Mouse (Mus musculus) liver, postnatal 0 days (tissue): ENCODE results near the gene Atmin. TPM values are rescaled to one million over a fixed set of nuclear protein-coding genes. Genes with fewer than 3 reads are reported as not detected.

ENCODE experiments used
- ATAC-seq: fragments of 200-750 bp; cut with Nextera tagmentation; 2 replicates; pipeline ENCODE4 v1.8.0; 2017; ENCODE audit warnings: mild to moderate bottlenecking, moderate library complexity
- DNase-seq: peaks from one replicate; pipeline ENCODE4 v3.0.0-alpha.2; 2016
- H3K27ac ChIP-seq: fragments of 300-500 bp; sonication (generic); 2 replicates; pipeline ENCODE4 v1.5.1; 2014; ENCODE audit warnings: antibody characterized with exemption, moderate library complexity, mild to moderate bottlenecking, low read depth
- H3K27me3 ChIP-seq: fragments of 300-500 bp; sonication (generic); 2 replicates; pipeline ENCODE4 v1.6.1; 2014; ENCODE audit warnings: low read length, control low read depth, mixed read lengths; ENCODE audit not compliant: insufficient read depth
- H3K36me3 ChIP-seq: fragments of 300-500 bp; sonication (generic); replicated peaks from 2 replicates; pipeline ENCODE4 v1.6.1; 2014; ENCODE audit warnings: mild to moderate bottlenecking, control low read depth, low read length, moderate library complexity, mixed read lengths; ENCODE audit not compliant: insufficient read depth
- H3K4me1 ChIP-seq: fragments of 300-500 bp; sonication (generic); 2 replicates; pipeline ENCODE4 v1.6.1; 2014; ENCODE audit warnings: antibody characterized with exemption, mild to moderate bottlenecking, control low read depth; ENCODE audit not compliant: insufficient read depth
- H3K4me2 ChIP-seq: fragments of 300-500 bp; sonication (generic); 2 replicates; pipeline ENCODE4 v1.6.1; 2014; ENCODE audit warnings: low read depth, mild to moderate bottlenecking, low read length, moderate library complexity, mixed read lengths
- H3K4me3 ChIP-seq: fragments of 300-500 bp; sonication (generic); 2 replicates; pipeline ENCODE4 v1.5.1; 2014; ENCODE audit warnings: low read depth, low read length
- H3K9ac ChIP-seq: fragments of 300-500 bp; sonication (generic); replicated peaks from 2 replicates; pipeline ENCODE4 v1.6.1; 2014; ENCODE audit warnings: mild to moderate bottlenecking, moderate library complexity
- H3K9me3 ChIP-seq: fragments of 300-500 bp; sonication (generic); 2 replicates; pipeline ENCODE4 v1.6.1; 2016; ENCODE audit warnings: mild to moderate bottlenecking, control low read depth, low read length, mixed read lengths
- CTCF ChIP-seq: sonication (generic); IDR thresholded peaks from 2 replicates; pipeline ENCODE4 v1.5.1; 2016; ENCODE audit warnings: antibody characterized with exemption, low read depth
- EP300 ChIP-seq: IDR thresholded peaks from 2 replicates; pipeline ENCODE4 v1.6.1; 2016; ENCODE audit warnings: antibody characterized with exemption, low read depth, mild to moderate bottlenecking
- WGBS: fragments of 180-500 bp; shearing (Covaris S2); extraction: QIAGEN DNeasy Blood & Tissue Kit; methylation state at CpG from one replicate; pipeline ENCODE4 v1.1.7; 2014; ENCODE audit not compliant: insufficient replicate concordance; 5-methylcytosine and 5-hydroxymethylcytosine counted together
- polyA plus RNA-seq: library from polyadenylated mRNA; unstranded; fragments of >200 nt; fragmentation: Nextera tagmentation; extraction: Ambion mirVana; gene quantifications from 2 replicates; pipeline ENCODE4 v1.2.1, GENCODE M21; 2015

Gene Atmin
- polyA plus RNA-seq: 2.9 and 3.1 TPM in 2 replicates

- Histone ChIP-seq H3K9ac (peak within 1 kb of the TSS; percentile 87), H3K27me3 (no peaks in the 10 kb centered on the region), H3K4me2 (peak within 1 kb of the TSS; percentile 99), H3K36me3 (no peaks in the 10 kb centered on the region), H3K9me3 (no peaks in the 10 kb centered on the region), H3K27ac (peak within 1 kb of the TSS; percentile 70), H3K4me3 (peak within 1 kb of the TSS; percentile 97), H3K4me1 (peaks cover 35% of the 10 kb centered on the region)
- TF ChIP-seq EP300: no peak
- peak; percentile 74 for TF ChIP-seq CTCF
- 0% methylated on average over 42 of the region's 46 CpGs for whole genome bisulfite sequencing
- peak; percentile 93 for ATAC-seq
- peak; percentile 93 for DNase-seq
These were observed at the start of gene Atmin for GRCm38 (mm10) chr8:116943161-116943554. Gene Atmin, plus strand, starts transcription at chr8:116943393.

DNA sequence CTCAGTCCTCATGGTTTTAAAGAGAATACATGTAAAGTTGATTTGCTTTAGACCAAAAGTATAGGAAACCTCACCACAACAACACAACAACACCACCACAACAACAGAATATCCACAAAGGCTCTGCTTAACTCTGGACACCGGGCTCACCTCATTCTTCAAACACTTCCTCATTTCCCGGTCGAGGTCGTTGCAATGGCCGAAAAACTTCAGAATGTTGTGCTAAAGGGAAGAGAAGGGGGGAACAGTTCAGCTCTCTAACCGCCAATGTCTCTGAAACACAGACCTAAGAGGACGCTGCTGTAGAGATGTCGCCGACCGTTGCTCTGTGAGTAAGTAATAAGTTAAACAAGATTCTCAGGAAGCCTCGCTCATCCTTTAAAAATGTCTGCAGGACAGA is 49.3 kb upstream of the Atmin start:
- no peaks in the 10 kb centered on the region for H3K4me1 ChIP-seq
- peaks cover 7% of the 10 kb centered on the region; the same call in 1 of the 2 replicates for H3K36me3 ChIP-seq
- 64% methylated on average over 11 of the region's 11 CpGs for WGBS
- no peak overlapping the region for H3K27ac ChIP-seq
- no peak overlapping the region for H3K9ac ChIP-seq
- H3K4me3 ChIP-seq: no peak overlapping the region
- ATAC-seq (no peak), DNase-seq (no peak)
- H3K27me3 ChIP-seq: no peaks in the 10 kb centered on the region
- TF ChIP-seq EP300 (no peak), CTCF (no peak)
- H3K4me2 ChIP-seq: no peak overlapping the region
- no peaks in the 10 kb centered on the region for H3K9me3 ChIP-seq

DNA sequence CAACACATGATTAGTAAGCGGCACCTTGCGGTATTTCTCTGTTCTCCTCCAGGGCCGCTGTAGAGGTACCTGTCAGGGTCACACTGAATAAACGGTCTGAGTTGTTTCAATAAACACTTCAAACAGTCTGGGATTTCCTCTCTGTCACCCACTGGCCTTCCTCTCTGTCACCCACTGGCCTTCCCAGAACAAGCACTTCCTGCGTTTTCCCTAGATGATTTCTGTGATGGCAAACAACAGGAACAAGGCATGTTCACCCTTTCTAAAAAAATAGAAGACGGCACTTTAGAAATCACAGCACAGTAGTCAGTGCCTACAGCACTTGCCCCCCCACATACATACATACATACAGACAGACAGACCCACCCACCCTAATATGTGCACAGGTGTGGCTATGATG is 47.7 kb upstream of the Atmin start:
- no peak overlapping the region for H3K9ac ChIP-seq
- 0 out of 2 replicates have a peak, but pooled peaks cover 3% of the 10 kb centered on the region for H3K36me3 ChIP-seq
- H3K27ac ChIP-seq: no peak overlapping the region
- no peaks in the 10 kb centered on the region for H3K9me3 ChIP-seq
- ATAC-seq (no peak), DNase-seq (no peak)
- no peak for TF ChIP-seq CTCF
- TF ChIP-seq EP300: no peak
- H3K4me1 ChIP-seq: no peaks in the 10 kb centered on the region
- H3K4me2 ChIP-seq: no peak overlapping the region
- no peak overlapping the region for H3K4me3 ChIP-seq
- WGBS: 92% methylated on average over 6 of the region's 6 CpGs
- no peaks in the 10 kb centered on the region for H3K27me3 ChIP-seq

- TF ChIP-seq CTCF (no peak), EP300 (no peak)
- no peaks in the 10 kb centered on the region for H3K27me3 ChIP-seq
- WGBS: 83% methylated on average over 4 of the region's 4 CpGs
- no peak overlapping the region for H3K4me3 ChIP-seq
- H3K36me3 ChIP-seq: peaks cover 13% of the 10 kb centered on the region
- no peaks in the 10 kb centered on the region for H3K9me3 ChIP-seq
- no peak overlapping the region for H3K27ac ChIP-seq
- H3K4me2 ChIP-seq: no peak overlapping the region
- H3K9ac ChIP-seq: no peak overlapping the region
- ATAC-seq (no peak), DNase-seq (no peak)
- H3K4me1 ChIP-seq: no peaks in the 10 kb centered on the region
These were observed 38.5 kb upstream of the Atmin start for GRCm38 (mm10) chr8:116904736-116905135.

- Histone ChIP-seq H3K9me3 (no peaks in the 10 kb centered on the region), H3K36me3 (peaks cover 18% of the 10 kb centered on the region), H3K27ac (no peak overlapping the region), H3K9ac (no peak overlapping the region), H3K4me2 (no peak overlapping the region), H3K4me1 (no peaks in the 10 kb centered on the region), H3K4me3 (no peak overlapping the region), H3K27me3 (no peaks in the 10 kb centered on the region)
- 73% methylated on average over 4 of the region's 4 CpGs for WGBS
- TF ChIP-seq EP300 (no peak), CTCF (no peak)
- no peak for ATAC-seq
- no peak for DNase-seq
These were observed 37.9 kb upstream of the Atmin start for GRCm38 (mm10) chr8:116905252-116905651.

GRCm38 (mm10) chr8:116905836-116906235 is 37.4 kb upstream of the Atmin start:
- no peak overlapping the region for H3K27ac ChIP-seq
- H3K4me1 ChIP-seq: no peaks in the 10 kb centered on the region
- no peak overlapping the region for H3K4me3 ChIP-seq
- H3K36me3 ChIP-seq: peaks cover 20% of the 10 kb centered on the region
- TF ChIP-seq EP300 (no peak), CTCF (no peak)
- 92% methylated on average over 4 of the region's 4 CpGs for WGBS
- H3K9ac ChIP-seq: no peak overlapping the region
- DNase-seq (no peak), ATAC-seq (no peak)
- no peak overlapping the region for H3K4me2 ChIP-seq
- H3K27me3 ChIP-seq: no peaks in the 10 kb centered on the region
- H3K9me3 ChIP-seq: no peaks in the 10 kb centered on the region

GRCm38 (mm10) chr8:116921005-116921336 is 22.2 kb upstream of the Atmin start:
- H3K36me3 ChIP-seq: peaks cover 8% of the 10 kb centered on the region
- under 1% methylated on average over 22 of the region's 22 CpGs for WGBS

More at GRCm38 (mm10) chr8:116921005-116921336, 22.2 kb upstream of the Atmin start:
- H3K4me1 ChIP-seq: peaks cover 18% of the 10 kb centered on the region
- peak overlapping the region; percentile 79 for H3K27ac ChIP-seq
- no peak for DNase-seq
- peak overlapping the region; percentile 81 for H3K4me3 ChIP-seq
- TF ChIP-seq EP300 (no peak), CTCF (no peak)
- no peaks in the 10 kb centered on the region for H3K27me3 ChIP-seq
- H3K9me3 ChIP-seq: no peaks in the 10 kb centered on the region
- H3K4me2 ChIP-seq: peak overlapping the region; percentile 73
- peak overlapping the region; percentile 71 for H3K9ac ChIP-seq
- peak; percentile 60 for ATAC-seq
